Mouse (Mus musculus): ENCODE results near the gene Carmil3.

DNA sequence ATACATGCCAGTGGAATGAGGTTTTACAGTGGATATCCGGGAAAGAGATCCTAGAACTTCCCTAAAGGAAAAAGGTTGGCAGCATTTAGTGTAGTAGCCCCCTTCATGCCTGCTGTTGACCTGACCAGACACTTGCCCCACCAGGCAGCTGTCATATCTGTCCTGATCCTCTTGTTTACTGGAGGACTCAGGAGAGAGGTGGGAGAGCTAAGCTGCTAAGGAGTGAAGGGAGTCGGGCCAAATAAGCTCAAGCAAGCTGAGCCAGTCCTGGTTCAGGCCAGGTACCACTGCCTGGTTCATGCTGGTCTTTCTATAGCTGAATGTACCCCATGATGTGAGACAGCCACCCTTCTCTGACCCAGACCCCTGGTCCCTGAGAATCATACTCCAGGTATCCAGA, 36.2 kb downstream of the Carmil3 start:
- no peak for TF ChIP-seq EP300 (IDR thresholded peaks at IDR 0.05; ENCODE audit: low read depth)
- no peak for TF ChIP-seq CTCF (IDR thresholded peaks at IDR 0.05; ENCODE audit: low read depth)
